Mouse (Mus musculus) layer of hippocampus, postnatal 14 days (tissue): Measurements from ENCODE around the gene Gnb2. TPM values are rescaled to one million over a fixed set of nuclear protein-coding genes. Genes with fewer than 3 reads are reported as not detected.
A peak's percentile ranks its signal among the peaks of the same experiment; 100 is the strongest.

Source experiments
- DNase-seq, 2 experiments: peaks; one replicate each; pipeline ENCODE4 v3.0.0; 2021 to 2022; ENCODE audit warnings: low spot score in 2 of 2, mixed read lengths in 1 of 2
- total RNA-seq, 2 experiments: library from RNA; stranded (reverse); gene quantifications; 2 replicates each; pipeline ENCODE4 v1.2.3; 2021

Gene Gnb2
- total RNA-seq, 2 experiments from 2014 or later = 704 to 770 TPM

- peak in 1 of 2 experiments; percentile 59 for DNase-seq
These were observed 8.6 kb upstream of the Gnb2 start for GRCm38 (mm10) chr5:137541768-137542540.

- no peak for DNase-seq
These were observed 7.7 kb upstream of the Gnb2 start for GRCm38 (mm10) chr5:137540991-137541390.

GRCm38 (mm10) chr5:137539291-137539801 lies 6.0 kb upstream of the Gnb2 start:
- peak in 1 of 2 experiments; percentile 63 for DNase-seq

- DNase-seq = no peak
These were observed 4.2 kb upstream of the Gnb2 start for GRCm38 (mm10) chr5:137537461-137537860.

- DNase-seq = no peak
These were observed 2.0 kb upstream of the Gnb2 start for GRCm38 (mm10) chr5:137535318-137535717.

GRCm38 (mm10) chr5:137534762-137535161 lies 1.5 kb upstream of the Gnb2 start:
- DNase-seq = no peak

GRCm38 (mm10) chr5:137532808-137533116 lies 548 bp downstream of the Gnb2 start:
- DNase-seq = no peak

- peak; percentile 41 to 62 for DNase-seq
These were observed 1.0 kb downstream of the Gnb2 start for GRCm38 (mm10) chr5:137532131-137532807.

- DNase-seq = peak; percentile 55 to 73
These were observed 1.7 kb downstream of the Gnb2 start for GRCm38 (mm10) chr5:137531414-137532130.

- DNase-seq = peak; percentile 56 to 83
These were observed 2.5 kb downstream of the Gnb2 start for GRCm38 (mm10) chr5:137530588-137531413.

- DNase-seq = no peak
These were observed 3.2 kb downstream of the Gnb2 start for GRCm38 (mm10) chr5:137530075-137530474.

GRCm38 (mm10) chr5:137529221-137529995 lies 3.9 kb downstream of the Gnb2 start:
- no peak for DNase-seq

GRCm38 (mm10) chr5:137528247-137528968 lies 4.9 kb downstream of the Gnb2 start:
- DNase-seq = no peak

- no peak for DNase-seq
These were observed 5.9 kb downstream of the Gnb2 start for GRCm38 (mm10) chr5:137527413-137527812.

GRCm38 (mm10) chr5:137526192-137526936 lies 6.9 kb downstream of the Gnb2 start:
- DNase-seq = peak; percentile 43 to 52

- DNase-seq = no peak
These were observed 7.8 kb downstream of the Gnb2 start for GRCm38 (mm10) chr5:137525511-137525910.

GRCm38 (mm10) chr5:137524671-137525070 lies 8.6 kb downstream of the Gnb2 start:
- no peak for DNase-seq

- no peak for DNase-seq
These were observed 9.1 kb downstream of the Gnb2 start for GRCm38 (mm10) chr5:137524251-137524515.
